Mouse (Mus musculus) brain, embryonic 14.5 days (tissue): ENCODE data around the gene 4933402J07Rik. TPM values are rescaled to one million over a fixed set of nuclear protein-coding genes. Genes with fewer than 3 reads are reported as not detected.

Source experiments
- DNase-seq: peaks from one replicate; pipeline ENCODE4 v3.0.0-alpha.2; 2011; ENCODE audit warnings: low read depth
- CTCF ChIP-seq: fragments of 200-500 bp; IDR thresholded peaks from 2 replicates; pipeline ENCODE4 v1.5.1; 2012; ENCODE audit warnings: inconsistent platforms, mild to moderate bottlenecking, moderate library complexity, borderline replicate concordance; ENCODE audit not compliant: insufficient read depth, insufficient read length; ENCODE audit errors: extremely low read depth
- POLR2A ChIP-seq: fragments of 200-500 bp; IDR thresholded peaks from 2 replicates; pipeline ENCODE4 v1.6.1; 2012; ENCODE audit warnings: mild to moderate bottlenecking, inconsistent platforms, borderline replicate concordance; ENCODE audit not compliant: poor library complexity, insufficient read depth, insufficient read length, severe bottlenecking; ENCODE audit errors: extremely low read depth
- polyA plus RNA-seq: library from polyadenylated mRNA; depleted of rRNA; stranded (reverse); fragments of >200 nt; gene quantifications from 2 replicates; pipeline ENCODE4 v1.2.3, GENCODE M21; 2012

Gene 4933402J07Rik
- polyA plus RNA-seq, 1 experiment: not detected

DNA sequence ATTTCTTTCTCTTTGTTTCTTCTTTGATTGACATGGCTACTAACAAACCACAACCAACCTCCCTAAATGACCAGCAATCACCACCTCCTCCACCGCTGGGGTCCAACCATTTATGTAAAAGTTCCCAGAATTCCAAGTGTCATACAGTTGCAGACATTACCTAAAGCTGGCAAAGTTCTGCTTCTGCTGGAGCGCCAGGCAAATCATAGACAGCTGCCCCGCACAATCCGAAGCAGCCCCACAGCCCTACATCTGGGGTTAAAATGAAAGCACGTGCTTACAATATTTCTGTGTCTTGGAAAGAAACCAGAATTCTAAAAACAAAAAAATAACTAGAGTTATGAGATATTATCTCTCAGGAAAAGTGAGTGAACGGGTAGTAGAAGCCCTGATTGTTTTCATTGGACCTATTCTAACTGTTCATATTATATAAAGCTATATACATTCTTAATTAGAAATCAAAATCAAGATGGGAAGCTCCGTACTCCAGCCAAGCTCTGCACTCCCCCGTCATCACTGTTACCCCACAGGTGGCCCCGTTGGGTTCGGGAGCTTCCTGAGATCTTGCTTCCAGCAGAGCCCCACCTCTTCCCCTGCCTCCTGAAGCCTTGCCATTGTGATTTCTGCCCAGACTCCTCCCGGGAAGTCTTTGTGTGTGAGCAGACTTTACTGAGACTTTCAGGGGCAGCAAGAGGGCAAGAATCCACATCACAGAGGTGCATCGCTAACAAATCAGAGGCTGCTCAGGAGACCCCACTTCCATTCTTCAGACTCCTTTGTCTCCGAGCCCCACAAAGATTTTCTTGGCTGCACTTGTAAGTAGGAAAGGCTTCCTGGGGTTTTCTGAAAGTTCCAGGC lies 6.3 kb downstream of the 4933402J07Rik start:
- DNase-seq: peak; percentile 27
- TF ChIP-seq CTCF (no peak), POLR2A (no peak)

GRCm38 (mm10) chr8:87570564-87570855 lies 6.9 kb downstream of the 4933402J07Rik start:
- TF ChIP-seq CTCF (no peak), POLR2A (no peak)
- no peak for DNase-seq

DNA sequence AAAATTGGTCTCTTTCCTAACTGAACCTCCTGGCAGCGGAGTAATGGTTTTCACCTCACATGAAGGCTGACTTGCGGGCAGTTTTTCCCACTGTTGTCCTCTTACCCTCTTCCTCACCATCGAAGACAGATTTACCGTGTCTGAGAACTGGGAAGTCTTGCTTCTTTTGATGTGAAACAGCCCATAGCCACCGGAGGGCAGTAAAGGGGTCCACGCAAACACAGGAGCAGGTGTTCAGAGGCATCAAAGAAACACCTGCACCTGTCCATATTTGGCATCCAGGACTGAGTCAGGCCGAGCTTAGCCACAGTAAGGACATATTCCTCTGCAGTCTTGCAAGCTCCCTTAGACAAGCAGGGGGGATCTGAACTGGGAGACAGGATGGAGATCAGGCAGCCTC lies 7.2 kb downstream of the 4933402J07Rik start:
- DNase-seq: peak; percentile 42
- TF ChIP-seq CTCF: peak; percentile 51; the same call in 1 of the 2 replicates
- no peak for TF ChIP-seq POLR2A

DNA sequence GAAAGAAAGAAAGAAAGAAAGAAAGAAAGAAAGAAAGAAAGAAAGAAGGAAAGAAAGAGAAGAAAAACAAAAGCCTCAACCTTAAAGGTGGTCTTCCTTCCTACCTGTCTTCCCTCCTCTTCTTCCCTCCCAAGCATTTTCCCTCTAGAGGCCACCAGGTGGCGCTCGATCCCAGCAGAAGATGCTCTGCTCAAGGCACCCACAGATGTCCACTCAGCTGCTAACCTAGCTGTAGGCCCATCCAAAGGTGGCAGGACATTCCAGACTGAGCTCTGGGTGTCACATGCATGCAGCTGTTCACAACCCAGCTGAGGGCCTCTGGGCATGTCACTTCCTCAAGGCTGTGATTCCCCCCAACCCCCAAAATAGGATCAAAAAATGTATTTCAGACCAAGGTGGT lies 30.6 kb downstream of the 4933402J07Rik start:
- TF ChIP-seq POLR2A (no peak), CTCF (peak; percentile 92)
- DNase-seq: peak; percentile 90

GRCm38 (mm10) chr8:87602731-87603130 lies 39.1 kb downstream of the 4933402J07Rik start:
- TF ChIP-seq POLR2A: no peak
- TF ChIP-seq CTCF: no peak
- no peak for DNase-seq

DNA sequence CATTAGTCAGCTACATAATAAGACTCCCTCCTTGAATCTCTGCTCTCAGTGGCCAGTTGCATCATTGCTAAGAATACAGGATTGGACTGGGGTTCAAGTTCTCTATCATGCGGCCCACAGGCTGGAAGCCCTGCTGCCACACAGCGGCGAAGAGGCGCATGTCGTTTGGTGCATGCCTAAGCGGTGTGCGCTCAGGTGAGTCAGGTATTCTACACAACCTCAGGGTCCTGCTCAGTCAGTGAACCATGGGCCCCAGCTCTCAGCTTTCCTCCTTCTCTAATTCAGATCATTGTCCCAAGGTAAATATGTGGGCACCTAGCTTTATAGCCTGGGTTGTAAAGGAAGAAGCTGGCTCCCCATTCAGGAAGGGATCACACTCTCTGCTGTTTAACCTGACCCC lies 45.5 kb downstream of the 4933402J07Rik start:
- no peak for DNase-seq
- TF ChIP-seq CTCF: no peak
- no peak for TF ChIP-seq POLR2A

DNA sequence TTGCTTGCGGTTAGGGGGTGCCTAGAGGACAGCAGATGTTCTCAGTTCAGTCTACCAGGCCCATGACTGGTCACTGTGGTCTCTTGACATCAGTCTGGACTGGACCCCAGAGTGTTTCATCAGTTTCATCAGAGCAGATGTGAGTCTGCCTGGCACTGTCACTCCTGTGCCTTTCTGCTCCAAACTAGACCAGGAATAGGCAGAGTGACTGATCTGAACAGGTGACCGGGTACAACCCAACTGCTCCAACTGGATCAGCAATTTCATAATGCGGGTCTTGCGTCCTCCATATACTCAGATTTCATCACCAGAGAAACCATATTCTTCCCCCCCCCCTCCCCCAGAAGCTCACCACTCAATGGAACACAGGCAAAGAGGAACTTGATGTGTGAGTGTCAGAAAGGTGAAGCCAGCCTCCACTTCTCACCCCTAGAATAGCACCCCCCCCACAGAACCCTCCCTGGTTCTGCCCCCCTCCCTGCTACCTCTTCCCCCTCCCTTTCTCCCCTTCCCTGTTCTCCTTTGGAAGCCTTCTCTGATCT lies 46.1 kb downstream of the 4933402J07Rik start:
- TF ChIP-seq POLR2A: no peak
- TF ChIP-seq CTCF: no peak
- DNase-seq: no peak

DNA sequence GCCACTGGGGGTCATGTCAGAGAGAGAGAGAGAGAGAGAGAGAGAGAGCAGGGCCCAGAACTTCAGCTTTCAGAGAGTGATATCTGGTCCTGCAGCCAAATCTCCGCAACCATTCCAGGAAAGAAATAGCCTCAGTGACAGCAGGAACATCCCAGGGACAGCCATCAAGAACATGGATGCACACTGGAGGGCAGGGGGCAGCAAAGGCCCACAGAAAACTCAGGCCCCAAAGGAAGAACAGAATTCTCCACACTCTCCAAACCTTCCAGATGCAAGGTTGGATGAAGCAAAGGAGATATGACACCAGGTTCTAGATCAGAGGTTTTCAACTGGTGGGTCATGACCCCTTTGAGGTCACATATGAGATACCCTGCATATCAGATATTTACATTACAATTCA lies 50.0 kb downstream of the 4933402J07Rik start:
- TF ChIP-seq POLR2A (no peak), CTCF (peak; percentile 41; the same call in 1 of the 2 replicates)
- DNase-seq: peak; percentile 46

GRCm38 (mm10) chr8:87619118-87619517 lies 55.5 kb downstream of the 4933402J07Rik start:
- peak; percentile 70 for DNase-seq
- TF ChIP-seq POLR2A (no peak), CTCF (peak; percentile 41; the same call in 1 of the 2 replicates)

GRCm38 (mm10) chr8:87619529-87619928 lies 55.9 kb downstream of the 4933402J07Rik start:
- TF ChIP-seq POLR2A: no peak
- TF ChIP-seq CTCF: no peak
- no peak for DNase-seq

GRCm38 (mm10) chr8:87620225-87620624 lies 56.6 kb downstream of the 4933402J07Rik start:
- TF ChIP-seq CTCF (no peak), POLR2A (no peak)
- DNase-seq: peak; percentile 61

- no peak for TF ChIP-seq POLR2A
- no peak for TF ChIP-seq CTCF
- no peak for DNase-seq
Observed at GRCm38 (mm10) chr8:87621181-87621580, 57.5 kb downstream of the 4933402J07Rik start.

DNA sequence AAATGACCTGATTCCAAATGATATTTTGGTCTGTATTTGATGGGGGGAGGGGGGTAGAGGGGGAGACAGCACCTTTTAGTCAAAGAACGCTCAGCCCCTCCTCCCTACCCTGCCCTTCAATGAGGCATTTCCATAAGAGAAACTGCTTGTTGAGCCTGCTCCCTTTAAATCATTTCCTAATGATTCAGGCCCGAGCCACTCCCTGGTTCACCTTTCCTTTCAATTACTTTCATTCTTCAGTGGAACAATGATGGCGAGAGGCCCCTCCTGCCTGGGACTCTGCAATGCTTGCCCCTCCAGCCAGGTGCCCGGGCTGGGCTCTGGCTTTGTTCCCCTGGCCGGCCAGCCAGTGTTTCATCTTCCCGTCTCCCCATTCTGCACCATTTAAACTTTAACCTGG lies 66.0 kb downstream of the 4933402J07Rik start:
- TF ChIP-seq CTCF (no peak), POLR2A (no peak)
- DNase-seq: peak; percentile 22
